Mouse (Mus musculus) left cerebral cortex, postnatal 14 days (tissue): Measurements from ENCODE around the gene Zfp467. TPM values are rescaled to one million over a fixed set of nuclear protein-coding genes. Genes with fewer than 3 reads are reported as not detected.

ENCODE experiments used
- DNase-seq, 2 experiments: peaks; one replicate each; pipeline ENCODE4 v3.0.0; 2021 to 2022; ENCODE audit warnings: low spot score in 2 of 2, mixed read lengths in 1 of 2
- intact Hi-C: fragments of 180-260 bp; cut with DNase I; formaldehyde crosslinking; loops from one replicate; pipeline ENCODE4 v1.15.1; 2025
- total RNA-seq, 2 experiments: library from RNA; stranded (reverse); gene quantifications; 2 replicates each; pipeline ENCODE4 v1.2.3; 2021

Gene Zfp467
- total RNA-seq, 2 experiments from 2014 or later, result 15.8 to 21.2 TPM

GRCm38 (mm10) chr6:48415636-48416035 lies 30.0 kb downstream of the Zfp467 start:
- no peak for DNase-seq
- intact Hi-C loops, result no loop called here

DNA sequence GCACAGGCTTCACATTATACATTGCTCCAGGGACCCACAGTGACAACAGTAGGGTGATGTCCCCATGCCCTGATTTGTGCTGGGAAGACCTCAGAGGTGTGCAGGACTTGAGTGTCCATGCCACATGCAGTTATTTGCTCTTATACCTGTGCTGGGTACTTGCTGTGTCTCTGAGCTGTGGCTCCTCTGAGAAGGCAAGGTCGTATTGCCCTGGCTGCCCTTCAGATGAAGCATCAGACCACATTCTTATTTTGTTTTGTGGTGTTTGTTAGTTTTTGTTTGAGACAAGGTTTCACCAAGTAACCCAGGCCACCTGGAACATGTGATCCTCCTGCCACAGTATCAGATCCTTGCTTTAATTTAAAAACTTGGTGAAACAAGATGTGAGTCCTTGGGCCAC lies 30.7 kb downstream of the Zfp467 start:
- DNase-seq, result no peak
- intact Hi-C loops, result no loop called here

GRCm38 (mm10) chr6:48413081-48413480 lies 32.5 kb downstream of the Zfp467 start:
- intact Hi-C loops, result no loop called here
- DNase-seq, result no peak

GRCm38 (mm10) chr6:48412662-48413061 lies 33.0 kb downstream of the Zfp467 start:
- intact Hi-C loops, result no loop called here

GRCm38 (mm10) chr6:48412147-48412546 lies 33.5 kb downstream of the Zfp467 start:
- intact Hi-C loops, result no loop called here
- DNase-seq, result no peak

More at GRCm38 (mm10) chr6:48412662-48413061, 33.0 kb downstream of the Zfp467 start:
- no peak for DNase-seq

- DNase-seq, result no peak
- intact Hi-C loops, result no loop called here
Observed at GRCm38 (mm10) chr6:48411193-48412092, 34.2 kb downstream of the Zfp467 start.

- no peak for DNase-seq
- intact Hi-C loops, result no loop called here
Observed at GRCm38 (mm10) chr6:48410551-48410950, 35.1 kb downstream of the Zfp467 start.

DNA sequence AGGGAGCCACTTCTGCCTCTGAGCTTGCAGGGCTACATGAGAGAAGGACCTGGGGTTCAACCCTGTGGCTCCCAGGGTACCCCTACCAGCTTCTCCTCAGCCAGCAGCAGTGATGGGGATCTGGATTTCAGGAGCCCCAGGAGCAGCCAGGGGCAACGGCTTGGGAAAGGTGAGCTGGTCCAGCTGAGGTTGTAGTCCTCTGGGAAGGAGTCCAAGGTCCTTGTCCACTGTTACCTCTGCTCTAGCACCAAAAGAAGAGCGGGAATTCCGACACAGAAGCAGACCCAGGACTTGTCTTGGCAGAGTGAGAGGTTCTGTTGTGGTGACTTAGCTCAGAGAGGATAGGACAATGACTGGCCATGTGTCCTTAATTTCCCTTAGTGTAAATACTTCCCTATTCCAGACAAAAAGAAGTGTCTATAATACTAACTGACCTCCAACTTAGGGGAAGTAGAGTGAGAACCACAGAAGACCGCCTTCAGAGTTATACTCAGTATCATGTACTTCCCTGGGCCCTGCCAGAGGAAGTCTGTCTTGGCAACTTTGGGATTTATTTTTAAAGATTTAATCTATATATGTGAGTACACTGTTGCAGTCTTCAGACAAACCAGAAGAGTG lies 35.8 kb downstream of the Zfp467 start:
- intact Hi-C loops, result no loop called here
- DNase-seq, result no peak

- DNase-seq, result no peak
- intact Hi-C loops, result no loop called here
Observed at GRCm38 (mm10) chr6:48404071-48404470, 41.6 kb downstream of the Zfp467 start.

GRCm38 (mm10) chr6:48399906-48400305 lies 45.7 kb downstream of the Zfp467 start:
- no peak for DNase-seq
- intact Hi-C loops, result loop anchor here (5.0 kb wide), 3 partner anchors 102 to 223 kb away; partner anchors contain the start of gene Atp6v0e2

DNA sequence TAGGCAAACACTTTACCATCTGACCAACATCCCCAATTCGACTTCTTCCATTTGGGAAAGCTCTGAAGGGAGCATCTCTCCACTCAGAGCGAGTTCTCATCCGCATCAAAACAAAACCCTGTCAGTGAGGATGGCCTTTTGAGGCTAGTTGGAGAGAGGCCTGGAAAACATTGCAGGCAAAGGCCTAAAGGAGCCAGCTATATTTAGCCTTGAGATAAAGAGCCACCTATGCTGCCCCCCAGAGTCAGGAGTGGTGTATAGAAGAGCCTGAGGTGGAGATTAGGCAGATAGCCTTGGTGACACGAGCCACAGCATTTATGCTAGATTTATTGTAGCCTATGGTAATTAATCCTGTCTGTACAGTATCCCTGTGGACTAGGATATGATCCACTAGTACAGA lies 48.3 kb downstream of the Zfp467 start:
- intact Hi-C loops, result loop anchor here (5.0 kb wide), 3 partner anchors 105 to 220 kb away; partner anchors contain the start of gene Atp6v0e2
- DNase-seq, result peak; percentile 28 to 40

GRCm38 (mm10) chr6:48396686-48397085 lies 48.9 kb downstream of the Zfp467 start:
- intact Hi-C loops, result loop anchor here (5.0 kb wide), 3 partner anchors 106 to 219 kb away; partner anchors contain the start of gene Atp6v0e2
- DNase-seq, result no peak

- intact Hi-C loops, result loop anchor here (5.0 kb wide), 3 partner anchors 106 to 219 kb away; partner anchors contain the start of gene Atp6v0e2
- DNase-seq, result no peak
Observed at GRCm38 (mm10) chr6:48396008-48396595, 49.5 kb downstream of the Zfp467 start.

DNA sequence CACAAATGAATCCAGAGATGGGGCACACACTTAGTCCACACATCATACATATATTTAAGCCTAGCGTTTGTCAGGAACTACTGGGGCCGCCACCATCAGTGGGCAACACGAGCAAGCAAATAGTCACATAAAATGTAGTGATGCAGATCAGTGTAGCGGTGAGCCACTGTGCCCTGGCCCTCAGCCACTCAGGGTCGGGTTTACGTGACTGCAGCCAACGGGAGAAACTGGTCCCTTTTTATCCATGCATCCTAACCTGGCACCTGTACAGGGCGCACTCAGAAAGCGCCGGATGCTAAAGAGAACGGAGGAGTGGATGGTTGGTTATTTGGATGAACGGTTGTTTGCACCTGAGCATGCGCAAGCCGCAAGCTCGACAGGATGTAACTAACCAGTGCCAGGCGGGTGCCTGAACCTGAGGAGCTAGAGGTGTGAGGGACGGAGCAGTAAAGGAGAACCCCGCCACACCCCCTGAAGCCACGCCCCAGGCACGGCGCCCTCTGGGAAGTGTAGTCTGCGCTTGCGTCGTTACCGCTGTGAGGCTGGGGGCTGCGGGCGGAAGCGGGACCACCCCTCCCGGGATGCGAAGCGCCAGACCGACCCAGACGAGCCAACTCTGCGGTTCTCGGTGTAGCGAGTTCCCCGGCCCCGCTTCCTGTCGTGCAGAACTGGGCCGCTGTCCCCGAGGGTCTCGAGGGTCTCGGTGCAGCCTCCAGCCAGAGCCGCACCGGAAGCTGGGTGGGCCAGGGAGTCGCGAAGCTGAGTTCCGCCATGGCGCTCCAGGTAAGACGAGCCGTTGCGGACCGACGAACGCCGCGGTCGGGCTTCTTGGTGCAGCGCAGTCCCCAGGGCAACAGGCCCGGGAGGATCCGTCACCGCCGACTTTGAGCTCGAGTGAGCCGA lies 50.3 kb downstream of the Zfp467 start, which contains the start of gene Krba1:
Krba1 (plus strand) TSS at position 482 of the 903 bp plus-strand sequence.
- peak; percentile 77 to 85 for DNase-seq
- intact Hi-C loops, result loop anchor here (5.0 kb wide), 3 partner anchors 107 to 218 kb away; partner anchors contain the start of gene Atp6v0e2

- DNase-seq, result no peak
- intact Hi-C loops, result no loop called here
Observed at GRCm38 (mm10) chr6:48393811-48394210, 51.8 kb downstream of the Zfp467 start.

GRCm38 (mm10) chr6:48388221-48388620 lies 57.4 kb downstream of the Zfp467 start:
- intact Hi-C loops, result no loop called here
- no peak for DNase-seq
